Mouse (Mus musculus) stomach, postnatal 0 days (tissue): ENCODE measurements at regions not wholly inside any gene's neighbourhood (a gene's known extent, or its start where the extent isn't known, plus 50 kb on each side); places are given as distances from the start of the nearest gene placed in this dataset.

ENCODE experiments used
- CTCF ChIP-seq: IDR thresholded peaks from 2 replicates; pipeline ENCODE4 v1.5.1; 2016; ENCODE audit warnings: antibody characterized with exemption, low read depth, mild to moderate bottlenecking, moderate library complexity
- EP300 ChIP-seq: optimal IDR thresholded peaks from 2 replicates; pipeline ENCODE3; 2016; ENCODE audit warnings: antibody characterized with exemption

- no peak for TF ChIP-seq CTCF
- no peak for TF ChIP-seq EP300
Measured at GRCm38 (mm10) chr8:104051540-104051882, 49.9 kb upstream of the Cdh5 start.
